Mouse (Mus musculus) hindbrain, embryonic 15.5 days (tissue): ENCODE results near the gene Stxbp6. TPM values are rescaled to one million over a fixed set of nuclear protein-coding genes. Genes with fewer than 3 reads are reported as not detected.
"Not testable (repeated sequence)": the region's sequence is repeated elsewhere in the genome, so short reads cannot be mapped to it uniquely, and the experiment has no call there.

Experiments
- ATAC-seq: fragments of 200-750 bp; cut with Nextera tagmentation; 2 replicates; pipeline ENCODE4 v1.8.0; 2017; ENCODE audit warnings: low read depth, moderate number of reproducible peaks, moderate TSS enrichment; ENCODE audit not compliant: low FRiP score
- H3K27ac ChIP-seq: fragments of 300-500 bp; sonication (generic); replicated peaks from 2 replicates; pipeline ENCODE4 v1.5.1; 2015; ENCODE audit warnings: mild to moderate bottlenecking, inconsistent platforms
- H3K27me3 ChIP-seq: fragments of 300-500 bp; sonication (generic); 2 replicates; pipeline ENCODE4 v1.6.1; 2015; ENCODE audit warnings: control low read depth, inconsistent platforms
- H3K36me3 ChIP-seq: fragments of 300-500 bp; sonication (generic); 2 replicates; pipeline ENCODE4 v1.6.1; 2015; ENCODE audit warnings: control low read depth, inconsistent platforms
- H3K4me1 ChIP-seq: fragments of 300-500 bp; sonication (generic); replicated peaks from 2 replicates; pipeline ENCODE4 v1.6.1; 2015; ENCODE audit warnings: control low read depth, inconsistent platforms
- H3K4me2 ChIP-seq: fragments of 300-500 bp; sonication (generic); 2 replicates; pipeline ENCODE4 v1.6.1; 2015; ENCODE audit warnings: moderate library complexity, mild to moderate bottlenecking, inconsistent platforms
- H3K4me3 ChIP-seq: fragments of 300-500 bp; sonication (generic); 2 replicates; pipeline ENCODE4 v1.5.1; 2015; ENCODE audit warnings: mild to moderate bottlenecking, inconsistent platforms
- H3K9ac ChIP-seq: fragments of 300-500 bp; sonication (generic); 2 replicates; pipeline ENCODE4 v1.6.1; 2015; ENCODE audit warnings: inconsistent platforms
- H3K9me3 ChIP-seq: fragments of 300-500 bp; sonication (generic); 2 replicates; pipeline ENCODE4 v1.6.1; 2016; ENCODE audit warnings: control low read depth, inconsistent platforms
- WGBS: fragments of 180-500 bp; shearing (Covaris S2); methylation state at CpG from one replicate; pipeline ENCODE4 v1.1.7; 2015; 5-methylcytosine and 5-hydroxymethylcytosine counted together
- polyA plus RNA-seq: library from polyadenylated mRNA; unstranded; fragments of >200 nt; fragmentation: Nextera tagmentation; extraction: Ambion mirVana; gene quantifications from 2 replicates; pipeline ENCODE4 v1.2.1, GENCODE M21; 2015

Stxbp6 gene
- polyA plus RNA-seq, 1 experiment from 2014 or later = 19.4 TPM

DNA sequence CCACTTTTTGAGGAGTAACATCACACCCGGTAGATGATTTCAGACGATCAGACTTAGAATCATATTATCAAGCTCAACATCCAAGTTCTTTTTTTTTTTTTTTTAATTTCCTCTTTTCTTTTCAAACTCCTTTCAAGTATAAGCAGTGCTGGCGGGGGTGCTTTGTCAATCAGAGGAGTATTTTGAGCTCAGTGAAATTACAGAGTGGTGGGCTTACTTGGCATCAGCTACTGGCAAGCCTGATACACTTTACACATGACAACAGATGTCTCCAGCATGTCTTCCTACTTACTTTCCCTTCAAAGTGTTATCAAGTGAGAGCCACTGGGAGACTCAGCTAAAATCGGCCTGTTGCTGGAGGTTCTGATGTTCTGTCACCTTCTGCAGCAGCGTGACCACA is 21.6 kb downstream of the Stxbp6 start:
- no peak for ATAC-seq
- WGBS = 87% methylated on average over 5 of the region's 5 CpGs
- no peak overlapping the region for H3K4me3 ChIP-seq
- H3K9me3 ChIP-seq = no peaks in the 10 kb centered on the region
- H3K4me1 ChIP-seq = no peaks in the 10 kb centered on the region
- no peaks in the 10 kb centered on the region for H3K27me3 ChIP-seq
- no peak overlapping the region for H3K27ac ChIP-seq
- H3K4me2 ChIP-seq = no peak overlapping the region
- H3K9ac ChIP-seq = no peak overlapping the region
- no peaks in the 10 kb centered on the region for H3K36me3 ChIP-seq

GRCm38 (mm10) chr12:45049894-45050293 is 24.6 kb downstream of the Stxbp6 start:
- H3K27me3 ChIP-seq = no peaks in the 10 kb centered on the region
- no peak for ATAC-seq

DNA sequence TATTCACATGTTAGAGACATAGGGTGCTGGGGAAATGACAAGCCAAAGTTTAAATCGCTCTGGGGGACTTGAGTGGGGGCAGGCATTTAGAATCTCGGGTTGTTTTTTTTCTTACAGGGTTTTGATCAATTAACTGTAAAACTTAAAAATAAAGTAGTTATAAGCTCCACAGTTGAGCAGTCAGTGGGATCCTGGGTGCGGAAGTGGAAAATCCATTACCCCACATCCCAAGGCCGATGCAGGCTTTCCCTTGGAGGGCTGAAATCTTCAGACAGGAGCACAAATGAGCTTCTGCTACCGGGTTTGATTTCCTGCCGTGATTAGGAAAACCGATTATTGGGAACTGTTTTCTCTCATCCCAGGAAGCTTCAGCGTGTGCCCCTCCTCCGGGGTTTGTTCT is 26.8 kb downstream of the Stxbp6 start:
- WGBS = 39% methylated on average over 9 of the region's 9 CpGs
- not testable (repeated sequence) for ATAC-seq

More at GRCm38 (mm10) chr12:45049894-45050293, 24.6 kb downstream of the Stxbp6 start:
- Histone ChIP-seq H3K9me3 (no peaks in the 10 kb centered on the region), H3K4me2 (no peak overlapping the region), H3K9ac (no peak overlapping the region), H3K36me3 (no peaks in the 10 kb centered on the region), H3K4me1 (no peaks in the 10 kb centered on the region), H3K27ac (no peak overlapping the region), H3K4me3 (no peak overlapping the region)
- 82% methylated on average over 9 of the region's 9 CpGs for WGBS

DNA sequence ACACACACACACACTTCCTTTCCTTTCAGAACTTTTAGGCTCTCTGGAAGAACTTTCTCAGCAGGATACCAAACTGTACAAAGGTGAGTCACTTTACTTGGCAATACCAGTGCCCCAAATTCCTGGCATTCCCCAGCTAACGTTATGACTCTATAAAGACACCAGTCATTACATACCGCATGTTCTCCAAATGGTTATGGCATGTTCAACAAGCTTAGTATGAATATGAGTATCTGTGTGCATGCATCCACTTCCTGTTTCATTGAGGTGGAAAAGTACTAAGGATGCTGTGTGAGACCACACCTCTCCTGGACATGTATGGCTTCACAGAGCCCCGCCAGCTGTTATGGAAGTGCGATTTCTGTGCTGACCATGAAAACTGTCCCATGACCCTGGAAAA is 27.3 kb downstream of the Stxbp6 start:
- Histone ChIP-seq H3K9me3 (no peaks in the 10 kb centered on the region), H3K9ac (no peak overlapping the region), H3K4me1 (0 out of 2 replicates have a peak, but pooled peaks cover 4% of the 10 kb centered on the region), H3K4me2 (no peak overlapping the region), H3K36me3 (no peaks in the 10 kb centered on the region), H3K27me3 (no peaks in the 10 kb centered on the region), H3K4me3 (no peak overlapping the region), H3K27ac (no peak overlapping the region)
- no peak for ATAC-seq
- WGBS = 81% methylated on average over 4 of the region's 4 CpGs

More for the DNA sequence above, 26.8 kb downstream of the Stxbp6 start:
- H3K9me3 ChIP-seq, H3K27me3 ChIP-seq, H3K9ac ChIP-seq, H3K4me1 ChIP-seq, H3K36me3 ChIP-seq, H3K4me3 ChIP-seq, H3K27ac ChIP-seq, H3K4me2 ChIP-seq: not testable (repeated sequence)

- ATAC-seq = no peak
- H3K27ac ChIP-seq = no peak overlapping the region
- WGBS = 70% methylated on average over 1 of the region's 1 CpGs
- H3K9me3 ChIP-seq = no peaks in the 10 kb centered on the region
- H3K36me3 ChIP-seq = no peaks in the 10 kb centered on the region
- H3K4me1 ChIP-seq = 0 out of 2 replicates have a peak, but pooled peaks cover 4% of the 10 kb centered on the region
- no peak overlapping the region for H3K4me3 ChIP-seq
- no peak overlapping the region for H3K9ac ChIP-seq
- no peaks in the 10 kb centered on the region for H3K27me3 ChIP-seq
- H3K4me2 ChIP-seq = no peak overlapping the region
Measured at GRCm38 (mm10) chr12:45044581-45044980, 29.9 kb downstream of the Stxbp6 start.

DNA sequence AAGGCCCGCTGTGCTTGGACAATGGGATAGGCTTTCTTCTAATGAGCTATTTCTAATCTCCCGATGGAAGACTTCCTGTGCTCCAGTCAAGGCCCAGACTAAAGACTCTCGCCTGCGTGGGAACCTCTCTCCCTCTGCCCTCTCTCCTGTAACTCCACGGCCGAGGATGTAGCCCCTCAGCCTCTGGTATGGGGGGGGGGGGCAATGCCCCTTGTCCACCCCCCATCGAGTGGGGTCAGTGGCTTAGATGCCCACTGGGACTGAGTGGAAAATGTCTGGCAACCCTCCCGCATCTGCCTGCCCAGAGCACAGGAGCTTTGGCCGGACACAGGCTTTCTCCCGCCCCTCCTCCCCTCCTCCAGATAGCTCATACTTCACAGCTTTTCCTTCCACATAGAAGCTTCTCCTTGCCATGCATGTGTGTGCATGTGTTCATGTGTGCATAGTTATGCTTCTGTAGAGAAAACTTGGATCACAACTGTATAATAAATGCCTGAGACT is 31.9 kb downstream of the Stxbp6 start:
- Histone ChIP-seq H3K4me1 (0 out of 2 replicates have a peak, but pooled peaks cover 4% of the 10 kb centered on the region), H3K9ac (no peak overlapping the region), H3K4me3 (no peak overlapping the region), H3K4me2 (no peak overlapping the region), H3K36me3 (no peaks in the 10 kb centered on the region), H3K27ac (no peak overlapping the region), H3K9me3 (no peaks in the 10 kb centered on the region), H3K27me3 (no peaks in the 10 kb centered on the region)
- ATAC-seq = no peak
- WGBS = 68% methylated on average over 10 of the region's 10 CpGs

DNA sequence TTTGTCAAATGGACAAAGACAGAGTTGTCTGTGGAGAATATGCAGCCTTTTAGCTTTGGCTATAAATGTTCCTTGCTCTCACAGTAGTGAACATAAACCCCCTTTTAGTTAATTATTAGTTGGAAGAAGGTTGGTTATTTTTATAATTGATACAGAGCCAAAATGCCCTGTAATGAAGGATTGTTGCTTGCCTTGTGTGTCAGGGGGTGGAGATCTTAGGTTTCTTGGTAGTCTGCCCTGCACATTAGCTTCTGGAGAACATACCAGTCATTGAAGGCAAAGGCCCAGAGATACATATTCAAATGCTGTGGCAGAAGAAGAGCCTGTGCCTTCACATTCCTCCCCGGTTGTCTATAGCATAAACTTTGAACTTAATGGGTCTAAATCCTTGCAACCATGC is 37.0 kb downstream of the Stxbp6 start:
- Histone ChIP-seq H3K9me3 (no peaks in the 10 kb centered on the region), H3K36me3 (no peaks in the 10 kb centered on the region), H3K4me1 (0 out of 2 replicates have a peak, but pooled peaks cover under 1% of the 10 kb centered on the region), H3K9ac (no peak overlapping the region), H3K27me3 (no peaks in the 10 kb centered on the region), H3K4me2 (no peak overlapping the region), H3K4me3 (no peak overlapping the region), H3K27ac (no peak overlapping the region)
- ATAC-seq = no peak
- 90% methylated on average over 1 of the region's 1 CpGs for WGBS

GRCm38 (mm10) chr12:45037091-45037490 is 37.4 kb downstream of the Stxbp6 start:
- ATAC-seq = no peak
- Histone ChIP-seq H3K4me3 (no peak overlapping the region), H3K9me3 (no peaks in the 10 kb centered on the region), H3K4me1 (no peaks in the 10 kb centered on the region), H3K27ac (no peak overlapping the region), H3K27me3 (no peaks in the 10 kb centered on the region), H3K9ac (no peak overlapping the region), H3K4me2 (no peak overlapping the region), H3K36me3 (no peaks in the 10 kb centered on the region)
- 75% methylated on average over 4 of the region's 4 CpGs for WGBS

DNA sequence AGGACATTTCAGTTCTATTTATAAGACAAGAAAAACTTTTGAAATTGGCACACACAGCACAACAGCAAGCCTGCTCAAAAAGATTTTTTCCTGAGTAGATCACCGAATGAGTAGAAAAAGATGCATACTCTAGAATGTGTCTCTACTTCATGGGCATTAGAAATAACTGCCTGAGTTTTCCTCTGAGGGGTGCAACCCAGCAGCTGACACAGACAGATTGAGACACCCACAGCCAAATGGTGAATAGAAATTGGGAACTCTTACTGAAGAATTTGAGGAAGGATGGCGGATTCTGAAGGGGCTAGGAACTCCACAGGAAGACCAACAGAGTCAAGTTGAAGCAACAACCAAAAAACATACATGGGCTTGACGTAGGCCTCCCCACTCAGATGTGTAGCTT is 43.8 kb downstream of the Stxbp6 start:
- ATAC-seq = no peak
- Histone ChIP-seq H3K4me1 (no peaks in the 10 kb centered on the region), H3K4me2 (no peak overlapping the region), H3K4me3 (no peak overlapping the region), H3K9ac (no peak overlapping the region), H3K27me3 (no peaks in the 10 kb centered on the region), H3K9me3 (no peaks in the 10 kb centered on the region), H3K27ac (no peak overlapping the region), H3K36me3 (no peaks in the 10 kb centered on the region)
- 96% methylated on average over 3 of the region's 3 CpGs for WGBS

DNA sequence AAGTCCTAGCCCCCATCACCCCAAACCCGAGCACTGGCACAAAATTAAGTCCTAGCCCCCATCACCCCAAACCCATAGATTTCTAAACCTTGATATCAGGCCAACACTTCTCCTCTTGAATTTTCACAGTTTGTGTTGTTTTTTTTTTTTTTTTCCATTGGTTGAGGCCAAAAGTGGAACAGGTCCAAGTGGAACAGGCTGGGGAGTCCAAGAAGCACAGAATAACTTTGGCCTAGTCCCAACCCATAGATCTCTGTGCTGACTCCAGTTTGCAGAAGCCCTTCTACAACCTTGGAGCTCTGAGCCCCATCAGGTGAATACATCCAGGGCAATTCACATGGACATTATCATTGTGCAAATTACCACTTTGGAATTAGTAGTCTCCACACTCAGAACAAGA is 48.2 kb downstream of the Stxbp6 start:
- no peak overlapping the region for H3K9ac ChIP-seq
- H3K9me3 ChIP-seq = no peaks in the 10 kb centered on the region
- H3K27me3 ChIP-seq = no peaks in the 10 kb centered on the region
- H3K27ac ChIP-seq = no peak overlapping the region
- no peaks in the 10 kb centered on the region for H3K36me3 ChIP-seq
- no peak overlapping the region for H3K4me3 ChIP-seq
- H3K4me2 ChIP-seq = no peak overlapping the region
- H3K4me1 ChIP-seq = no peaks in the 10 kb centered on the region
- 56% methylated on average over 1 of the region's 1 CpGs for WGBS
- peak; percentile 61; the same call in 1 of the 2 replicates for ATAC-seq

DNA sequence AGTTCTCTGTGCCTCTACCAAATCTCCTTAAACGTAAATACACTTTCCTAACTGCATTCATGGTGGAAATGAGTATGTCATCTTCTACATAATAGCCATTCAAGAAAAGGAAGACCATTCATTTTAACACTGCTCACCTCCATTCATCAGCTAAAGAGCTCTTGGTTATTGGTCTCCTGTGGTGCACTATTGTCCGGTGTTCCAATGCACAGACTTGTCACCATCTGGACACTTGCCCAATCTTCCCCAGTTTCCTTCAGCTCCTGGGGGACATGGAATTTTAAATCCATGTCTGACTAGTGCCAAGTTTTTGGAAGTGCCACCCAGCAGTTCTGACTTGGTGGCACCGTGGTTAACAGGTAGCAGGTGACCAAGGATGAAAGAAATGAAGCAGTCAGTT is 54.5 kb downstream of the Stxbp6 start:
- no peaks in the 10 kb centered on the region for H3K9me3 ChIP-seq
- no peak for ATAC-seq
- H3K36me3 ChIP-seq = no peaks in the 10 kb centered on the region
- no peak overlapping the region for H3K4me3 ChIP-seq
- H3K4me1 ChIP-seq = no peaks in the 10 kb centered on the region
- no peak overlapping the region for H3K27ac ChIP-seq
- no peaks in the 10 kb centered on the region for H3K27me3 ChIP-seq
- 52% methylated on average over 3 of the region's 3 CpGs for WGBS
- no peak overlapping the region for H3K4me2 ChIP-seq
- H3K9ac ChIP-seq = no peak overlapping the region

- Histone ChIP-seq H3K4me1 (no peaks in the 10 kb centered on the region), H3K9me3 (no peaks in the 10 kb centered on the region), H3K4me2 (no peak overlapping the region), H3K9ac (no peak overlapping the region), H3K27ac (no peak overlapping the region), H3K27me3 (no peaks in the 10 kb centered on the region), H3K4me3 (no peak overlapping the region), H3K36me3 (no peaks in the 10 kb centered on the region)
- 73% methylated on average over 12 of the region's 12 CpGs for WGBS
- ATAC-seq = no peak
Measured at GRCm38 (mm10) chr12:45019059-45019822, 55.3 kb downstream of the Stxbp6 start.
